Mouse (Mus musculus): ENCODE data around the gene Fth1.

Gene Fth1

DNA sequence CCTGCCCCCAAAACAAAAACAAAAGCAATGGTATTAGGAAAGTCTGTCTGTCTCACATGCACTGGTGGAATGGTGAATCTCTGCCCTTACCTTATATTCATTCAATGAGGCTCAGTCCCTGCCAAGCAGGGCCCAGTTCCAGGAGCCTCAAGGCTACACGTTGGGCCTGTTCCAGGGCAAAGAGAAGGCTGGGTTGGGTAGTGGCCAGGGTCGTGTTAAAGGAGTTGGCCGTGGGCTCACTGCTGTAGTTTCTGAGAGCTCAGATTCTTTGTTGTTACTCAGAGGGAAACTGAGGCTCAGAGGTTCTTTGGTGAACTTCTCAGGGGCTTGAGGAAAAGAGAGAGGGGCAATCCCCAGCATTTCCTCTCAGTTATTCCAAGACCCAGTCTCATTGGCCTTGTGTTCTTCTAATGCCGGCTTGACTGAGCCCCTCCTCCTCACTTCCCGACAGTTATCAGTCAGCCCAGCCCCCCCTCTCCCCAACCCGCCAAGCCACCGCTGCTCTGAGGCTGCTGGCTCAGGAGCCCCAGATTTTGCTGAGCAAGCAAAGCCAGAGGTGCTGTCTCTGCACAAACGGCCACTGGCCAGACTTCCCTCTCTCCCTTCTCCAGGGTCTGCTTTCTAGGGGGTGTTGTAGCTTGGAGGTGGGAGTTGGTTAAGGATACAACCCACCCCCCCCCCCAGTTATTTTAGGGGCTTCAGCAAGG lies 44.9 kb downstream of the Fth1 start:
- peak; percentile 75 for DNase-seq

DNA sequence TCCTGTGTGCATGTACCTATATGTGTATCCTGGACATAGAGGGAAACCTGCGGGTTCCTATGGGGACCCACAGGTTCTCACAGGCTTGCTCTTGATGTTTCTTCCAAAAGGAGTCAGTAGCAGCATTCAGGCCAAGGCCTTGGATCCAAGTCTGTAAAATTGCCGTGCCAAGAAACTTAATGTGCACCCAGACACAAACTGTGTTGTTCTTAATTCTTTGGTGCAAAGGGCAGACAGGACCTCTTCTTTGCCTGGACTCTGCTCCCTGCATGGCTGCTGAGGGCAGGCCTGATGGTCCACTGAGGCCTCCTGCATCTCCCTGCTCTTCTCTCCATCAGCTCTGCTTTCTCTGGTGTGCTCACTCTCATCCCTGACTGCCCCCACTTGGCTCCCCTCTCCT lies 49.3 kb downstream of the Fth1 start:
- DNase-seq: peak; percentile 91

DNA sequence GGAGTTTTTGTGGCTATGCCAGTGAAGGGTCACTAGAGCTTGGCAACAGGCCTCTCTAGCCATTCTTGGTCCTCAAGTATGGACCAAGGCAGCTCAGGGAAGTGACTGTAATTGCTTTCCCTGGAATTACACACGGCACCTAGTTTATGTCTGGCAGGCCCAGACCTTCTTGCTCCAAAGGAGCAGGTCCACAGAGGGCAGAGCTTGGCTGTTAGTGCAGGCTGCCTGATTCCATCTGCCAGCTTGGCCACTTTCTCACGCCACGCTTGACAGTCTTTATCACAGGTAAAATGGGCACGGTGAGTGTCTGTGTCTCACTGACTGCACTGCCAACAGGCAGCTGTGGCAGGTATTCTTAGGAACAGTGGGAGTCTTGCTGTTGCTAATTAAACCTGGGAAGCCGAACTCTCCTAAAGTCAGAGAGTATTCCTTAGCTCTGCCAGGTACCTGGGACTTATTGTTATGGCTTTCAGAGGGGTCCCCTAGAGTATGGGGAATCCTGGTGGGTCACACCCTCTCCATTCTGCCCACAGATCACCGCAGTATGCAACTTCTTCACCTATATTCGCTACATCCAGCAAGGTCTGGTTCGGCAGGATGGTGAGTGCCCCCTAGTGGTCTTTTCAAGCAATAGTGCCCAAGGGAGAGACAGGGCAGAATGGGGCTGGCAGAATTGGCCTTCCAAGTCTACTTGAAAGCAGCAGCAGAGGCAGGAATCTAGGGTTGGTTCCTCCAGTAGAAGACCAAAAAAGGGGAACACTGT lies 53.0 kb downstream of the Fth1 start:
- DNase-seq: peak; percentile 77

DNA sequence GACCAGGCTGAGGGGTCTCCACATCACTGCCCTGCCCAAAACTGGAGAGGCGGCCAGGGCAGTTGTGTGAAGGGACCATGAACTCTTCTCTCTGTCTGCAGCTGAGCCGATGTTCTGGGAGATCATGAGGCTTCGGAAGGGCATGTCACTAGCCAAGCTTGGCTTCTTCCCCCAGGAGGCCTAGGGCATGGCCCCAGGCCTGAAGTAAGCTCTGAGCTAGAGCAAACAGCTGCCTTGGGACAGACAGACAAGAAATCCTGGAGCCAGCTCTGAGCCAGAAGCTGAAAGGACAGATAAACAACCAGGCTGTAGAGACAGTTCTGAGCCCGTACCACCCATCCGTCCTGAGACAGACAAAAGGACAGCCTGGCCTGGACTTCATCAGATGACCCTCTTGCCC lies 54.0 kb downstream of the Fth1 start:
- DNase-seq: no peak

Data from kidney, adult 9 months (tissue).